Mouse (Mus musculus) lung, postnatal 0 days (tissue): Measurements from ENCODE around the gene Slc44a5.

Experiments used
- CTCF ChIP-seq: IDR thresholded peaks from 2 replicates; pipeline ENCODE4 v1.5.1; 2016; ENCODE audit warnings: antibody characterized with exemption, mild to moderate bottlenecking
- EP300 ChIP-seq: IDR thresholded peaks from 2 replicates; pipeline ENCODE4 v1.6.1; 2016; ENCODE audit warnings: antibody characterized with exemption, mild to moderate bottlenecking, control low read depth

GRCm38 (mm10) chr3:153948176-153948575 is 25.1 kb upstream of the Slc44a5 start:
- no peak for TF ChIP-seq CTCF
- no peak for TF ChIP-seq EP300
